Mouse (Mus musculus) liver, embryonic 14.5 days (tissue): ENCODE data around the gene Mad2l1bp.

Experiments
- CTCF ChIP-seq: IDR thresholded peaks from 2 replicates; pipeline ENCODE4 v1.5.1; 2016; ENCODE audit warnings: antibody characterized with exemption, low read depth, control low read depth
- EP300 ChIP-seq: IDR thresholded peaks from 2 replicates; pipeline ENCODE4 v1.6.1; 2016; ENCODE audit warnings: antibody characterized with exemption, low read depth

- TF ChIP-seq CTCF = no peak
- no peak for TF ChIP-seq EP300
Observed at GRCm38 (mm10) chr17:46126608-46127007, 26.7 kb downstream of the Mad2l1bp start.
